Mouse (Mus musculus) kidney, postnatal 0 days (tissue): ENCODE measurements around the gene Sh3rf3. TPM values are rescaled to one million over a fixed set of nuclear protein-coding genes. Genes with fewer than 3 reads are reported as not detected.

Experiments
- ATAC-seq: fragments of 200-750 bp; cut with Nextera tagmentation; replicated peaks from 2 replicates; pipeline ENCODE4 v1.8.0; 2017; ENCODE audit warnings: low read depth, moderate number of reproducible peaks, moderate TSS enrichment, moderate library complexity; ENCODE audit not compliant: low FRiP score
- DNase-seq: peaks from one replicate; pipeline ENCODE4 v3.0.0-alpha.2; 2016; ENCODE audit warnings: low spot score
- H3K27ac ChIP-seq: fragments of 300-500 bp; sonication (generic); 2 replicates; pipeline ENCODE4 v1.5.1; 2014; ENCODE audit warnings: mild to moderate bottlenecking
- H3K27me3 ChIP-seq: fragments of 300-500 bp; sonication (generic); 2 replicates; pipeline ENCODE4 v1.6.1; 2014; ENCODE audit warnings: low read length, mixed read lengths; ENCODE audit not compliant: insufficient read depth
- H3K36me3 ChIP-seq: fragments of 300-500 bp; sonication (generic); 2 replicates; pipeline ENCODE4 v1.6.1; 2014; ENCODE audit warnings: low read length, mixed read lengths; ENCODE audit not compliant: insufficient read depth
- H3K4me1 ChIP-seq: fragments of 300-500 bp; sonication (generic); replicated peaks from 2 replicates; pipeline ENCODE4 v1.6.1; 2014; ENCODE audit warnings: antibody characterized with exemption, low read length, mixed read lengths; ENCODE audit not compliant: insufficient read depth
- H3K4me2 ChIP-seq: fragments of 300-500 bp; sonication (generic); 2 replicates; pipeline ENCODE4 v1.6.1; 2014; ENCODE audit warnings: mild to moderate bottlenecking, low read length, moderate library complexity, mixed read lengths
- H3K4me3 ChIP-seq: fragments of 300-500 bp; sonication (generic); replicated peaks from 2 replicates; pipeline ENCODE4 v1.5.1; 2014; ENCODE audit warnings: low read depth, low read length
- H3K9ac ChIP-seq: fragments of 300-500 bp; sonication (generic); 2 replicates; pipeline ENCODE4 v1.6.1; 2014; ENCODE audit warnings: low read depth, low read length
- H3K9me3 ChIP-seq: fragments of 300-500 bp; sonication (generic); replicated peaks from 2 replicates; pipeline ENCODE4 v1.6.1; 2016; ENCODE audit warnings: low read length, inconsistent platforms, mixed read lengths
- CTCF ChIP-seq: IDR thresholded peaks from 2 replicates; pipeline ENCODE4 v1.5.1; 2016; ENCODE audit warnings: antibody characterized with exemption, low read depth, mild to moderate bottlenecking, moderate library complexity
- WGBS: fragments of 180-500 bp; shearing (Covaris S2); extraction: QIAGEN DNeasy Blood & Tissue Kit; methylation state at CpG from one replicate; pipeline ENCODE4 v1.1.7; 2014; 5-methylcytosine and 5-hydroxymethylcytosine counted together
- polyA plus RNA-seq: library from polyadenylated mRNA; unstranded; fragments of >200 nt; fragmentation: Nextera tagmentation; extraction: Ambion mirVana; gene quantifications from 2 replicates; pipeline ENCODE4 v1.2.1, GENCODE M21; 2015

The Sh3rf3 gene
- polyA plus RNA-seq, 1 experiment from 2014 or later: 0.70 TPM

DNA sequence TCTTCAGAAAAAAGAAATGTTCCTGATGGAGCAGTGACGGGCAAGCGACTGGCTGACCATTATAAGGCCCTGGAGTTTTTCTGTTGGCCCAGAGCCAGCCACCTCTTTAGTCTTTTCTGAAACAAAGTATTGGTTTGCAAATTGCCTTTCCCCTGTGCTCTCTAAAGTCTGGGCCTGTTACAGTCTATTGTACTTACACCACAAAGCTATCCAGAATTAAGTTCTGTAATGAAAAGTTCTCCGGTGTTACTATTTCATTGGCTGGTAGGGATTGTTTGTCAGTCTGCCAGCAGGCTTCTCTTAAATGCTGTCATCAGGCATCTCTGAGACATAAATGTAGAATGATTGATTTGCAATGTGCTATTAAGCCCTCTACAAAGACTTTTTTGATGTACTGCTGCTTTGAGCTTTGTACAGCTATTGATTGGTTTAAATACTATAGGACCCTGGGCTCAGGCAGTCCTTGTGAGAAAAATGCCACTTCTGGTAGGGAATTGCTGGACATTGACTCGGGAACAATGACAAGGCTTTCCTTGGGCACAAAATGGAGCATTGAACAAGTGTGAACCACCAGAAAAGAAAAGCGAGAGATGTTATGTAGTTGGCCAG lies 169.5 kb downstream of the Sh3rf3 start:
- H3K4me2 ChIP-seq: no peak overlapping the region
- H3K9ac ChIP-seq: no peak overlapping the region
- WGBS: 72% methylated on average over 5 of the region's 5 CpGs
- ATAC-seq (no peak), DNase-seq (no peak)
- H3K4me3 ChIP-seq: no peak overlapping the region
- H3K27ac ChIP-seq: no peak overlapping the region
- TF ChIP-seq CTCF: no peak
- no peaks in the 10 kb centered on the region for H3K36me3 ChIP-seq
- H3K27me3 ChIP-seq: no peaks in the 10 kb centered on the region
- H3K4me1 ChIP-seq: no peaks in the 10 kb centered on the region
- H3K9me3 ChIP-seq: no peaks in the 10 kb centered on the region

DNA sequence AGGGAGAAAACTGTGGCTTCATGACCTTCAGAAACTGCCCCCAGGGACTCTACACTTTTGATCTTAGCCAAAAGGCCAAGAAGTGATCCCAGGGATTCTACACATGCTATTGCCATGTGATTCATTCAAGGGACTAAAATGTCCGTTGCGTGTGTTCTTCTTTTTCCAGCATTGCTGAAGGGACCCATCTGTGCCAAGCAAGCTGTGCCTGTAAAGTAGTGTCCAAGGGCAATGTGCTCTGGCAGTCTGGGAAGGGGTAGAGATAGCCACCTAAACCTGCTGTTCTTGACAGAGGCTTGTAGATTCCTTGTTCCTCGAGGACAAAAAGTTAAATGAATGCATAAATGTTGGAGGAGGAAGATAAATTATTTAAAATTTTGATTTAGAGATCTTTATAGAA lies 178.5 kb downstream of the Sh3rf3 start:
- 81% methylated on average over 3 of the region's 3 CpGs for WGBS
- no peak overlapping the region for H3K4me2 ChIP-seq
- DNase-seq (no peak), ATAC-seq (no peak)
- no peaks in the 10 kb centered on the region for H3K9me3 ChIP-seq
- H3K27me3 ChIP-seq: no peaks in the 10 kb centered on the region
- no peak for TF ChIP-seq CTCF
- H3K36me3 ChIP-seq: no peaks in the 10 kb centered on the region
- H3K9ac ChIP-seq: no peak overlapping the region
- H3K27ac ChIP-seq: no peak overlapping the region
- no peaks in the 10 kb centered on the region for H3K4me1 ChIP-seq
- no peak overlapping the region for H3K4me3 ChIP-seq

DNA sequence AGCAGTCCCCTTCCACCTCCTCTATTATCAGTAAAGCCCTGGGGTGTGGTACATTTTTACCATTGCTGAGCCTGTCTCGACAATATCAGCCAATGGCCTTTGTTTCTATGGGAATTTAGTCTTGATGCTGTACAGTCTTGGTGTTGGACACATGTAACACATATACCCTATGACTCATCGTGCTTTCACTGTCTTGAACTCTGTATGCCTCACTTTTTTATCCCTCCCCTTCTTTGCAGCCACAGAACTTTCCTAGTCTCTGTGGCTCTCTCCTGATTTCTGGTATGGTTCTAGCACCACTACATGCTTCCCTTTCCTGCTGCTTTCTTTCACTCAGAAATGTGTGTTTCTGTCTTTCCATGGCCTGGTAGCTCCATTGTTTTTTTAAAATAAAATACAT lies 181.6 kb downstream of the Sh3rf3 start:
- Histone ChIP-seq H3K9ac (no peak overlapping the region), H3K27me3 (no peaks in the 10 kb centered on the region), H3K4me2 (no peak overlapping the region), H3K36me3 (no peaks in the 10 kb centered on the region), H3K9me3 (no peaks in the 10 kb centered on the region), H3K4me1 (no peaks in the 10 kb centered on the region), H3K27ac (no peak overlapping the region), H3K4me3 (no peak overlapping the region)
- ATAC-seq (no peak), DNase-seq (no peak)
- 85% methylated on average over 2 of the region's 2 CpGs for WGBS
- no peak for TF ChIP-seq CTCF

DNA sequence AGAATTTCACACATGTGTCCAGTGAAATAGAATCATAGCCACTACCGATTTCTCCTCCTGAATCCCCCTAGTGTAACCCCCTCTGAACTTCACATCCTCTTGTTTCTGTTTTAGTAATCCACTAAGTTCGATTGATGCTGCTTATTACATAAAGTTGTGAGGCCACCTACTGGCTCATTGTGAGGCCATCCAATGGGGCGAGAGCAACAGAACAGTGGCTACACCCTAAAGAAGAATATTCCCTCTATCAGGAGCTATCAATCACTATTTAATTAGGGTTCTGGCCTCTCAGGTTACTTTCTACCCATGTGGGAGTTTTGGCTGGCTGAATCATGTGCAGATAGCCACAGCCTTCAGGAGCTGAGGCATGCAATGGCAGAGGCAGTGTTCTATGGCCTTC lies 182.0 kb downstream of the Sh3rf3 start:
- no peak overlapping the region for H3K9ac ChIP-seq
- ATAC-seq (no peak), DNase-seq (peak; percentile 57)
- H3K4me3 ChIP-seq: no peak overlapping the region
- H3K9me3 ChIP-seq: no peaks in the 10 kb centered on the region
- H3K27me3 ChIP-seq: no peaks in the 10 kb centered on the region
- WGBS: 38% methylated on average over 3 of the region's 3 CpGs
- H3K36me3 ChIP-seq: no peaks in the 10 kb centered on the region
- H3K4me1 ChIP-seq: no peaks in the 10 kb centered on the region
- peak; percentile 57 for TF ChIP-seq CTCF
- H3K27ac ChIP-seq: no peak overlapping the region
- no peak overlapping the region for H3K4me2 ChIP-seq

DNA sequence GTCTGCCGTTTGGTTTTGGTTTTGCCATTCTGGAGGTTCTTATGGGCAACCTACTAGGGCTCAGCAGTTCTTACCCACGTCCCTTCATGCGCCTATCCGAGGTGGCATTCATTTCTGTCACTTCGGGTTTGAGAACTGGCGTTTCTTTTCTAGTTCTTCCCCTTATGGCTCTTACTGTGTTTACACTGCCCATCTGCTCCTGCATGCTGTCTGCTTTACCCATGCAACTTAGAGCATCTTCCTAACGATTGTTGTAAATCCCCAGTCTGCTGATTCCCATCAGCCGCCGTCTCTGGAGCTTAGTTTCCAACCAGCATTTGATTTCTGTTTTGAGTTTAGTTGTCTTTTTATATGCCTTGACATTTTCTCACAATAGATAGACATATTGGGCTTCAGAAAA lies 189.2 kb downstream of the Sh3rf3 start:
- Histone ChIP-seq H3K36me3 (no peaks in the 10 kb centered on the region), H3K27ac (no peak overlapping the region), H3K4me1 (no peaks in the 10 kb centered on the region), H3K9me3 (no peaks in the 10 kb centered on the region), H3K27me3 (no peaks in the 10 kb centered on the region), H3K4me2 (no peak overlapping the region), H3K4me3 (no peak overlapping the region), H3K9ac (no peak overlapping the region)
- TF ChIP-seq CTCF: no peak
- DNase-seq (no peak), ATAC-seq (no peak)
- 80% methylated on average over 9 of the region's 9 CpGs for WGBS

DNA sequence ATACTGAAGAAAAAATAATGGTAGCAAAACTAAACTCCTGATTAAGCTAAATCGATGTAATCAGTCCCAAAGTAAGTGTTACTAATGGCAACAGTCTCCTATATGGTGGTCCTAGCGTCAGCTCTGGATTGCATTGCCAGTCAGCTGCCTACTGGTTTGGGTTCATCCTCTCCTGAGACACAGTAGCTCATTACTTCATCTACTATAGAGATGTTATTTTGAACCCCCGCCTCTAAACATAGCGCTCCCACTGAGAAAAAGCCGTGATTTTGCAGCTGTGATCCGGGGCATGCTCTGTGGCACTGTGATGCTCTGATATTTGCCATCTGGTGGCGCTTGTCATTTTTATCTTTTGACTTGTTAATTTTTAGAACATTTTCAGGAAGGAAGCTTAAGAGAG lies 198.3 kb downstream of the Sh3rf3 start:
- whole genome bisulfite sequencing: 83% methylated on average over 7 of the region's 7 CpGs
- ATAC-seq (no peak), DNase-seq (no peak)
- H3K4me1 ChIP-seq: no peaks in the 10 kb centered on the region
- no peak overlapping the region for H3K4me3 ChIP-seq
- TF ChIP-seq CTCF: no peak
- no peaks in the 10 kb centered on the region for H3K9me3 ChIP-seq
- H3K36me3 ChIP-seq: no peaks in the 10 kb centered on the region
- no peak overlapping the region for H3K9ac ChIP-seq
- H3K4me2 ChIP-seq: no peak overlapping the region
- H3K27me3 ChIP-seq: no peaks in the 10 kb centered on the region
- H3K27ac ChIP-seq: no peak overlapping the region

DNA sequence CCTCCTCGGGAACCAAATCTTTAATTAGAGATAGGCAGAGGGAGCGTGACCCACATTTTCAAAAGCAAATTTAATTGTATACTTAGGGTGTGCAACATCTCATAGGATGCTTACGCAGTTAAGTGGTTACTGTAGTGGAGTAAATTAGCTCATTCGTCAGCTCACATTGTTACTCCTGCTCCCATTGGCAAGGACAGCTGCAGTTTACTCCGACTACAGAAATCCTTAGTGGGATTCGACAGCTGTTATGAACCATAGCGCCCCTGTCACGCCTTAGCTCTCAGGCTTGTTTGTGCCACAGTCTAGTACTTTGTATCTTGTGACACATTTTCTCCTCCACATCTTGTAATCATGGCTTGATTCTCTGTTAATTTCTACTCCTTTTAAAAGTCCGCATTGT lies 200.5 kb downstream of the Sh3rf3 start:
- Histone ChIP-seq H3K27ac (no peak overlapping the region), H3K4me2 (no peak overlapping the region), H3K4me1 (no peaks in the 10 kb centered on the region), H3K9me3 (no peaks in the 10 kb centered on the region), H3K4me3 (no peak overlapping the region), H3K27me3 (no peaks in the 10 kb centered on the region), H3K36me3 (no peaks in the 10 kb centered on the region), H3K9ac (no peak overlapping the region)
- 69% methylated on average over 9 of the region's 9 CpGs for WGBS
- no peak for TF ChIP-seq CTCF
- no peak for ATAC-seq
- no peak for DNase-seq
